Mouse (Mus musculus): ENCODE measurements around the gene Kif3a.

Gene Kif3a

GRCm38 (mm10) chr11:53604983-53605382 lies 37.8 kb downstream of the Kif3a start:
- in situ Hi-C loops (cut with MboI; ENCODE audit: low pct_unique_long_range_greater_than_20kb in 1 of 2, low sequenced_read_pairs in 2 of 2, unreplicated experiment in 1 of 2) = no loop called here

DNA sequence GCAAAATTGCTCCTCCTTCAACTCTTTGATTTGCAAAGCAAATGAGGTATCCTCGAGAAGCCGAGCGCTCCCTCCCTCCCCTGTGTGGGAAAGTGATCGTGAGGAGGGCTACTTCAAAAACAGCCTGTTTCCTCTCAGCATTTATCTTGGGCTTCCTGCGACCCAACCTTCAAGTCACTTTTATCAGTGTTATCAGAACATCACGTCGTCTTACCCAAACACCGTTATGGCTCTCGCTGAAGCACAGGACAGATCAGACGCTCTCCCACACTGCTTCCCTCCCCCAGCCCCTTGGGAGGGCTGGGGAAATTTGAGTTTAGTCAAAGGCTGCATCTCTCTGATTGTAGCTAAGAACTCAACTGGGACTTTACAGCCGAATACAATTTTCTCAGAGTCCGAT lies 38.4 kb downstream of the Kif3a start:
- in situ Hi-C loops (cut with MboI; ENCODE audit: low pct_unique_long_range_greater_than_20kb in 1 of 2, low sequenced_read_pairs in 2 of 2, unreplicated experiment in 1 of 2) = no loop called here

- in situ Hi-C loops (cut with MboI; ENCODE audit: low pct_unique_long_range_greater_than_20kb in 1 of 2, low sequenced_read_pairs in 2 of 2, unreplicated experiment in 1 of 2) = no loop called here
Measured at GRCm38 (mm10) chr11:53609231-53609630, 42.1 kb downstream of the Kif3a start.

DNA sequence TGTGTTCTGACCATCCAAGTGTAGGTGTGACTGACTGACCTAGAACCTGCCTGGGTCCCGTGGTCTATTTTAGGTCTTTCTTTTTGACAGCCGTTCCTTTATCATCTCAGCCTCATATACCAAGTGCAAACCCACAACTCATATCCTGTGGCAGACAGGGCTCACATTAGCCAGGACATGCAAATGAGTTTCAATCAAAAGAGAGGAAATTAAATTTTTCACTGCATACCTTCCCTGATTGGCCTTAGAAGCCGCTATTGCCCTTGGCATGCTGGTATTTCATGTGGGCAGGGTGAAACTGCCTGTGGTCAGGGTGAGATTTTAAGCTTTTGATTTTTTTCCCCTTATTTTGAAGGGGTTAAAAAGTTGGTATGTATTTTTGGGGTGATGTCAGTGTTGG lies 42.5 kb downstream of the Kif3a start:
- in situ Hi-C loops (cut with MboI; ENCODE audit: low pct_unique_long_range_greater_than_20kb in 1 of 2, low sequenced_read_pairs in 2 of 2, unreplicated experiment in 1 of 2) = no loop called here

- in situ Hi-C loops (cut with MboI; ENCODE audit: low pct_unique_long_range_greater_than_20kb in 1 of 2, low sequenced_read_pairs in 2 of 2, unreplicated experiment in 1 of 2) = no loop called here
Measured at GRCm38 (mm10) chr11:53615172-53615571, 48.0 kb downstream of the Kif3a start.

GRCm38 (mm10) chr11:53615575-53615974 lies 48.4 kb downstream of the Kif3a start:
- in situ Hi-C loops (cut with MboI; ENCODE audit: low pct_unique_long_range_greater_than_20kb in 1 of 2, low sequenced_read_pairs in 2 of 2, unreplicated experiment in 1 of 2) = no loop called here

- in situ Hi-C loops (cut with MboI; ENCODE audit: low pct_unique_long_range_greater_than_20kb in 1 of 2, low sequenced_read_pairs in 2 of 2, unreplicated experiment in 1 of 2) = no loop called here
Measured at GRCm38 (mm10) chr11:53616748-53617558, 49.8 kb downstream of the Kif3a start.

GRCm38 (mm10) chr11:53617562-53618109 lies 50.5 kb downstream of the Kif3a start:
- in situ Hi-C loops (cut with MboI; ENCODE audit: low pct_unique_long_range_greater_than_20kb in 1 of 2, low sequenced_read_pairs in 2 of 2, unreplicated experiment in 1 of 2) = no loop called here

GRCm38 (mm10) chr11:53618619-53619198 lies 51.5 kb downstream of the Kif3a start, which contains the start of gene Il4:
Il4 (minus strand) TSS chr11:53618669.
- in situ Hi-C loops (cut with MboI; ENCODE audit: low pct_unique_long_range_greater_than_20kb in 1 of 2, low sequenced_read_pairs in 2 of 2, unreplicated experiment in 1 of 2) = no loop called here

DNA sequence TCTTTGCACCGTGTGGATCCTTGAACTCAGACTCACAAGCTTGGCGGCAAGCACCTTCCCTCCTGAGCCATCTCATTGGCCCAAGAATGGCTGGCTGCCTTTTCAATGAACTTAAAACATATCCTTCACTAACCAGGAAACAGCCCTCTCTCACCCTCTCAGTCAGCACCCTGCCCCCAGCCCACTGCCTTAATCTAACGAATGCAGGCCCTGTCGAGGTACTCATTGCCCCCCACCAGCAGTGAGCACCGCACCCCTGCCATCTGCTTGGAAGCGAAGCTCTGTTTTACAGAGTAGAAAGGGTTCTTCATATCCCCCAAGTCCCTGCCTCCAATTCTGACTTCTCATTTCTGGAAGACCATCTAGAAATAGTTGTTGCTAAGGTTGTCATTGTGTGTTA lies 52.2 kb downstream of the Kif3a start:
- in situ Hi-C loops (cut with MboI; ENCODE audit: low pct_unique_long_range_greater_than_20kb in 1 of 2, low sequenced_read_pairs in 2 of 2, unreplicated experiment in 1 of 2) = no loop called here

GRCm38 (mm10) chr11:53620094-53620493 lies 52.9 kb downstream of the Kif3a start:
- in situ Hi-C loops (cut with MboI; ENCODE audit: low pct_unique_long_range_greater_than_20kb in 1 of 2, low sequenced_read_pairs in 2 of 2, unreplicated experiment in 1 of 2) = loop anchor here in 1 of 2 experiments (5.0 kb wide), 1 partner anchor 143 kb away; no protein-coding TSS in a partner anchor

- in situ Hi-C loops (cut with MboI; ENCODE audit: low pct_unique_long_range_greater_than_20kb in 1 of 2, low sequenced_read_pairs in 2 of 2, unreplicated experiment in 1 of 2) = loop anchor here in 1 of 2 experiments (5.0 kb wide), 1 partner anchor 145 kb away; no protein-coding TSS in a partner anchor
Measured at GRCm38 (mm10) chr11:53621582-53622439, 54.6 kb downstream of the Kif3a start.

DNA sequence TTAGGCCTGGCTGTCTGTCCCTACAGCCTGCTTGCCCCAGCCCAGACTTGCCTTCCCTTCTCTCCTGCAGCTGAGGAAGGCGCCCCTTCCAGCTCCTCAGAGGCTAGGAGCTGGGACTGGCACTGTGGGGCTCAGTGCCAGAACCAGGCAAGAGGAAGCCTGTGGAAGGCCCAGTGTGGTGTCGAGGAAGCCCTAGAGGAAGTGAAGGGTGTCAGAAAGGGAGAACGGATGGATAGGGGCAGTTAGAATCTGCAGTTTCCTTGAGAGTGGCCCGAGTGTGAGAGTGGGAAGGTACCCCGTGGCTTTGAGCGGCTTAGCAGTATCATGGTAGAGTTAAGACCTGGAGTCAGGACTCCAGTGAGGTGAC lies 55.2 kb downstream of the Kif3a start:
- in situ Hi-C loops (cut with MboI; ENCODE audit: low pct_unique_long_range_greater_than_20kb in 1 of 2, low sequenced_read_pairs in 2 of 2, unreplicated experiment in 1 of 2) = loop anchor here in 1 of 2 experiments (5.0 kb wide), 1 partner anchor 145 kb away; no protein-coding TSS in a partner anchor

- in situ Hi-C loops (cut with MboI; ENCODE audit: low pct_unique_long_range_greater_than_20kb in 1 of 2, low sequenced_read_pairs in 2 of 2, unreplicated experiment in 1 of 2) = loop anchor here in 1 of 2 experiments (5.0 kb wide), 1 partner anchor 146 kb away; no protein-coding TSS in a partner anchor
Measured at GRCm38 (mm10) chr11:53623573-53623972, 56.4 kb downstream of the Kif3a start.

DNA sequence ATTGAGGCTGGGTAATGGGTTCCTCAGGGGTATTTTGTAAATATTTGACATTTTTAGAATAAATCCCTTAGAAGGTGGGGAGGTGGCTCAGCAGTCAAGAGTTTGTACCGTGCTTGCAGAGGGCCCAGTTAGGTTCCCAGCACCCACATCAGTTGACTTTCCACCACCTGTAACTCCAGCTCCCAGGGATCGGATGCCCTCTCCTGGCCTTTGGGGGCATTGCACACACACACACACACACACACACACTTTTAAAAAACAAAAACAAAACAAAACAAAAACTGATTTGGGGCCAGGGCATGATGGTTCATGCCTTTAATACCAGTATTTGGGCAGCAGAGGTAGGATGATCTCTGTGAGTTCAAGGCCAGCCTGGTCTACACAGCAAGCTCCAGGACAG lies 56.9 kb downstream of the Kif3a start:
- in situ Hi-C loops (cut with MboI; ENCODE audit: low pct_unique_long_range_greater_than_20kb in 1 of 2, low sequenced_read_pairs in 2 of 2, unreplicated experiment in 1 of 2) = loop anchor here in 1 of 2 experiments (5.0 kb wide), 1 partner anchor 147 kb away; no protein-coding TSS in a partner anchor

GRCm38 (mm10) chr11:53626802-53627373 lies 59.7 kb downstream of the Kif3a start:
- in situ Hi-C loops (cut with MboI; ENCODE audit: low pct_unique_long_range_greater_than_20kb in 1 of 2, low sequenced_read_pairs in 2 of 2, unreplicated experiment in 1 of 2) = no loop called here

GRCm38 (mm10) chr11:53627859-53628258 lies 60.7 kb downstream of the Kif3a start:
- in situ Hi-C loops (cut with MboI; ENCODE audit: low pct_unique_long_range_greater_than_20kb in 1 of 2, low sequenced_read_pairs in 2 of 2, unreplicated experiment in 1 of 2) = no loop called here

GRCm38 (mm10) chr11:53632122-53632733 lies 65.0 kb downstream of the Kif3a start:
- in situ Hi-C loops (cut with MboI; ENCODE audit: low pct_unique_long_range_greater_than_20kb in 1 of 2, low sequenced_read_pairs in 2 of 2, unreplicated experiment in 1 of 2) = no loop called here

Measured in mouse embryonic stem cell (cell line).